Mouse (Mus musculus) olfactory bulb, adult 2 months (tissue): Measurements from ENCODE around the gene Rbfox2. TPM values are rescaled to one million over a fixed set of nuclear protein-coding genes. Genes with fewer than 3 reads are reported as not detected.
A peak's percentile ranks its signal among the peaks of the same experiment; 100 is the strongest.

ENCODE experiments used
- H3K27ac ChIP-seq: fragments of 200-500 bp; 2 replicates; pipeline ENCODE4 v1.5.1; 2012; ENCODE audit warnings: low read depth, low read length; ENCODE audit not compliant: insufficient read depth
- H3K4me1 ChIP-seq: fragments of 200-500 bp; 2 replicates; pipeline ENCODE4 v1.6.1; 2012; ENCODE audit warnings: low read length; ENCODE audit not compliant: control insufficient read depth, insufficient read depth
- H3K4me3 ChIP-seq: fragments of 200-500 bp; 2 replicates; pipeline ENCODE4 v1.5.1; 2012; ENCODE audit warnings: mild to moderate bottlenecking, low read depth, low read length, moderate library complexity; ENCODE audit not compliant: insufficient read depth
- CTCF ChIP-seq: fragments of 200-500 bp; IDR thresholded peaks from 2 replicates; pipeline ENCODE4 v1.5.1; 2012; ENCODE audit warnings: low read depth, mild to moderate bottlenecking, low read length, moderate library complexity; ENCODE audit not compliant: insufficient read depth
- POLR2A ChIP-seq: fragments of 200-500 bp; IDR thresholded peaks from 2 replicates; pipeline ENCODE4 v1.6.1; 2012; ENCODE audit warnings: mild to moderate bottlenecking, low read depth, low read length, moderate library complexity; ENCODE audit not compliant: insufficient read depth
- WGBS: fragments of 180-500 bp; shearing (Covaris S2); methylation state at CpG from one replicate; pipeline ENCODE4 v1.1.7; 2018; 5-methylcytosine and 5-hydroxymethylcytosine counted together
- polyA plus RNA-seq: library from polyadenylated mRNA; stranded (reverse); fragments of >200 nt; gene quantifications from 2 replicates; pipeline ENCODE4 v1.2.4, GENCODE M21; 2012; ENCODE audit warnings: low replicate concordance; ENCODE audit not compliant: missing spikeins, insufficient read depth, insufficient read length

Rbfox2 gene
- polyA plus RNA-seq, 1 experiment: 46.1 TPM

DNA sequence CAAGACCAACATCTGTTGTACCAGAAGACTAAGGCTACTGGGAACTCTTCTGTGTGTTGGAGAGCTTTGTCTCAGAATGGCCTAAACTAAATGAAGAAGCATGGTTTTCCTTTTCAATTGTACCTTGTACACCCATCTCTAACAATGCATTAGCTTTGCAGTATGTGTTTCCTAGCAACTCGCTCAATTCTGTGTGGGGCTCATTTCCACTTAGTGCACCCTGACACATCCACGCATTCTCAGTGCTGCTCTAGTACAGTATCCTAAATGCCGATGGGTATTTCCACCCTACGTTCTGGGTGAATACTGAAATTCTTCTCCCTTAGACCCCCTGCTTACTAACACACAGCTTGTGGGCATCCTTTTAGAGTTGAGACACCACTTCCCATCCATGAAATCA, 71.3 kb downstream of the Rbfox2 start:
- Histone ChIP-seq H3K4me1 (peaks cover 13% of the 10 kb centered on the region), H3K4me3 (no peak overlapping the region), H3K27ac (peak overlapping the region; percentile 51; the same call in 1 of the 2 replicates)
- TF ChIP-seq CTCF (no peak), POLR2A (no peak)
- WGBS: 27% methylated on average over 4 of the region's 4 CpGs

DNA sequence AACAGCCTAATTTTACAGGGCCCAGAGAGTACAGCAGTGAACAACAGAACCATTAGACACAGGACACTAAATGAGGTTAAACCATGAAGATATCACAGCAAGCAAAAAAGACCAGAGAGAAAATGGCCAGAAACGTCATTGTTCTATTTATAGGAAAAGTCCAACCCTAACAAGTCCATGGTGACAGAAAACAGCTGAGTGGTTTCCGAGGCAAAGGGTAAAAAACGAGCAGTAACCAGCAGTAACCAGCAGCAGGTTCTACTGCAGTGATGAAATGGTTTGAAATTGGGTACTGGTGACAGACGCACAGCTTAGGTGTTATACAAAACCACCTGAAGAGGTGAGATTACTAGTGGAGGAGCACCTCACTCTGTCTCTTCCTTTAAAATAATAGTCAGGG, 72.5 kb downstream of the Rbfox2 start:
- WGBS: 28% methylated on average over 4 of the region's 4 CpGs
- peaks cover 15% of the 10 kb centered on the region for H3K4me1 ChIP-seq
- TF ChIP-seq CTCF (no peak), POLR2A (no peak)
- H3K27ac ChIP-seq: no peak overlapping the region
- H3K4me3 ChIP-seq: no peak overlapping the region

DNA sequence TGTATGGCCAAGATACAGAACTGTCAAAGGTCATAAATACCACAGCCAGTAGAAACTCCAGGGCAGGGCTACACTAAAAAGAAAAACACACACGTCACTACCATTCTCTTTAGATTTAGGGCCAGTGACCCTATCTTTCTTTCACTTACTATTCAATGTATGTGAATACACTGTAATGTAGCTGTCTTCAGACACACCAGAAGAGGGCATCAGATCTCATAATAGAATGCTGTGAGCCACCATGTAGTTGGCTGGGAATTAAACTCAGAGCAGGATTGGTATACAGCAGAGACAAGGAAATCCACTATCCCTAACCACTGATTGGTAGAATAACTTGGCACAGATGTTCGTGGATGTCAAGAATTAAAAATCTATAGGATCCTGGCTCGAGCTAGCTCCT, 76.7 kb downstream of the Rbfox2 start:
- 70% methylated on average over 3 of the region's 3 CpGs for WGBS
- Histone ChIP-seq H3K4me1 (peaks cover 14% of the 10 kb centered on the region), H3K4me3 (no peak overlapping the region), H3K27ac (no peak overlapping the region)
- TF ChIP-seq CTCF: no peak

DNA sequence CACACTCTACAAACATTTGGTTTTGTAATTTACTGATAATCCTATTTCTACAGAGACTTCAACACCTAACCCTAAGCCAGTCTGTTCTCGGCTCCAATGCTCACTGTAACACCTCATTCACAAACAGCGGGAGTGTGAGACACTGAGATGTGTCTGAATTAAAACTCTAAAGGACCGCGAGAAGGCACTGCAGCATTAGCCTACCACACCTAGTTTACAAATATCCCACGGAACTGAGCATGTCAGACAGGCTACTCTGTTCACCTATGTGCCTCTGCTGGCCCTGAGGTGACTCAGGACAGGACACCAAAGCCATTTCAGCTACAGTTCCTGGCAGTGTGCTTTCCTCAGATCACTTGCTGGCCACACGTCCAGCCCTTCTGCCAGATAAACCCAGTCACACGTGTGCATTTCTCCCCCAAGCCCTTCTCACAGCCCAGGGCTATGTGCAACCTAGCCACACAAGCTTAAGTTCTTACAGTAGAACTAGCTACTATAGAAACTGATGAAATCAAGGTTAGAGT, 79.9 kb downstream of the Rbfox2 start:
- Histone ChIP-seq H3K27ac (no peak overlapping the region), H3K4me1 (peaks cover 8% of the 10 kb centered on the region), H3K4me3 (no peak overlapping the region)
- TF ChIP-seq CTCF: no peak
- no peak for TF ChIP-seq POLR2A
- WGBS: 51% methylated on average over 7 of the region's 7 CpGs

DNA sequence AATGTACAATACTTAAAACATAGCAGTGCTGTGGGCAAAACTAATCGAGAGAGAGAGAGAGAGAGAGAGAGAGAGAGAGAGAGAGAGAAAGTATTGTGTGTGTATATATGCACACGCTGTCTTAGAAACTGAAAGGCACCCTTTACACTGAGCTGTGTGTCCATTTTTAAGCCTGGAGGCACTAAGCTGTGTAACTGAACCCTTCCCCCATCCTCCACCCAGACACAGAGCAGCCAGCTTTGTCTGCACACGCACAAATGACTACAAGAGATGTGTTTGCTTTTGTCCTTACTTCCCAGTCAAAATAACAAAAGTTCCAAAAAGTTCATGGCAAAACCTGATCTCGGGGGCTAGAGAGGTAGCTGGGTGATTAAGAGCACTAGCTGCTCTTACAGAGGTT, 80.9 kb downstream of the Rbfox2 start:
- 35% methylated on average over 4 of the region's 4 CpGs for WGBS
- Histone ChIP-seq H3K4me3 (no peak overlapping the region), H3K4me1 (peaks cover 10% of the 10 kb centered on the region), H3K27ac (no peak overlapping the region)
- no peak for TF ChIP-seq CTCF
- TF ChIP-seq POLR2A: no peak

DNA sequence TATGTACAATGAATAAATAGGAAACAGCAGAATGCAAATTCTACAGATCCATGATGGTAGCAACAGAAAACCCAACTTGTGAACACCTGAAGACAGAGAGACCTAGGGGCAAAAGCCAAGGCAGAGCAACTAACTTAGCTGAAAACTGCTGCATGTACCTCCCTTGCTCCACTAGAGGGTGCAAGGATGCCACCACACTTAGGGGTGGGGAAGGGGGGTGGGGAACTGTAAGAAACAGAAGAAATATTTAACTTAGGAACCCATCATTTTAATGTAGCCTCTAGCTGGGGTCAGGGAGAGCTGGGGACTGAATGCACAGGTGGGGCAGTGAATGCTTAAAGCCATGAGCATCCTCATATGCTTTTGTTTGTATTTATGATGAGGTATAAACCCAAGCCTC, 81.5 kb downstream of the Rbfox2 start:
- TF ChIP-seq POLR2A (no peak), CTCF (no peak)
- H3K4me3 ChIP-seq: no peak overlapping the region
- no peak overlapping the region for H3K27ac ChIP-seq
- H3K4me1 ChIP-seq: peaks cover 10% of the 10 kb centered on the region

DNA sequence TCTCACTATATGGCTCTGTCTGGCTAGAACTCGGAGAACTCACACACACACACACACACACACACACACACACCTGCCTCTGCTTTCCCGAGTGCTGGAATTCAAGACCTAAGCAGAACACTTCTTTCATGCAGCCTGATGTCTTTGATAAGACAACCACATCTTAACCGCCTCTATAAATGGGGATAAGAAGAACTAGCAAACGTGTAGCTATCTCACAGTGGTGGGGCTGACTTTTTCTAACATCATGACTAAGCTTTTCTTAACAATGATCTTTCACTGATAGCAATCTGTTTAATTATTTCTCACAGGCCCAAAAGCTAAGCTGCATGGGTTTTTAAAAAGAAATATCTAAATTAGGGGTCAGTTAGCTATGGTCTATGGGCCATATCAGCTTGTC, 86.0 kb downstream of the Rbfox2 start:
- H3K4me3 ChIP-seq: no peak overlapping the region
- TF ChIP-seq CTCF (no peak), POLR2A (no peak)
- H3K4me1 ChIP-seq: peaks cover 24% of the 10 kb centered on the region
- 62% methylated on average over 4 of the region's 4 CpGs for WGBS
- no peak overlapping the region for H3K27ac ChIP-seq

DNA sequence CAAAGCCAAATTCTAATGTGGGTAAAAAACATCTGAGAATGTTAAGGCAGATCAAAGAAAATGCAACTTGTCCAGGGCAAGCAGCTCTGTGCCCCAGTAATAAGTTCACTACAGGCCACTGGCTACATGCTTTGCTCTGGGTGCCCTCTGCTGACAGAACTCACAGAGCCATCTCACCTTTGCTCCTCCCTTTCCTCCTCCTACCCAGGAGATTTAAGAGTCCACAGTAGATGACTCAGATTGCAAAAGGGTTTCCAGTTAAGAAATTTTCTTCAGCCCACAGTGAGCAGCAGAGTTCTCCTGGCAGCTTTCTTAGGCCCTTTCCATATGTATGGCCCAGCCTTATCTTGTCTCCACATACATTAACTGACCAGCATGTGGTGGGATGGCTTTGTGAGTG, 86.7 kb downstream of the Rbfox2 start:
- Histone ChIP-seq H3K4me3 (no peak overlapping the region), H3K27ac (0 out of 2 replicates have a peak overlapping the region, but pooled peaks have one; percentile 23), H3K4me1 (peaks cover 29% of the 10 kb centered on the region)
- no peak for TF ChIP-seq POLR2A
- no peak for TF ChIP-seq CTCF

DNA sequence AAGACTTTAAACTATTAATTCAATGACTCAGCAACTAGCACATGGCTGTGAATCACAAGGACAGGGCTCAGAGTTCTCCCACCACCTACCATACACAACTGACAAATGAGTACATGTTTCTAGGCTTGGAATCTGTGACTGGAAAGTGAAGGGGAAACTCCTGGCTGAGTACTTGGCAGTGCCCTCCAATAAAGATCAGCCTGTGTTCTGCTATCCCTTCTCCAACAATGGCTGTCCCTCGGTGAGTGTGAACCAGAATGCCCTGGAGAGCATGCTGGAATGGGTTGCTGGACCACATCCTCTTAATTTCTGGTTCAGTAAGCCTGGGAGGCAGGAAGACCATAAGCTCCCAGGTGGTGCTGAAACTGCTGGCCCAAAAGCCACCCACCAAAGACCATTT, 87.2 kb downstream of the Rbfox2 start:
- Histone ChIP-seq H3K4me3 (no peak overlapping the region), H3K4me1 (peaks cover 32% of the 10 kb centered on the region), H3K27ac (peak overlapping the region; percentile 23)
- no peak for TF ChIP-seq POLR2A
- no peak for TF ChIP-seq CTCF
- 19% methylated on average over 1 of the region's 1 CpGs for WGBS

DNA sequence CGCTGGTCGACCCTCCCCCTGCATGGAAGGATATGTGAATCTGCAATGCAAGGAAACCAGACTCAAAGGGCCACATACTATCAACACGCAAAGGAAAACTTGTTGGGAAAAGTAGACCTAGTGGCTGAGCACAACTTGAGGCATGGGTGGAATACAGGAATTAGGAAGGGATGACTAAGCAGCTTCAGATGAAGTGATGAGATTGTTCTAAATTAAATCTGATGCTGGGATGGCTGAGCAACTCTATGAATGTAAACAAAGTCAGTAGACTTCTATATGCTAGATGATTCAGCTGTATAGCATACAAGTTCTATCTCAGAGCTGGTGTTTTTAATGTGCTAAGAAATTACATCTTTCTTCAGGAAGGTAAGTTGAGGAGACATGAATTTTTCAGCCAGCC, 88.8 kb downstream of the Rbfox2 start:
- Histone ChIP-seq H3K4me1 (peaks cover 36% of the 10 kb centered on the region), H3K4me3 (no peak overlapping the region), H3K27ac (no peak overlapping the region)
- TF ChIP-seq CTCF (no peak), POLR2A (no peak)
- WGBS: 83% methylated on average over 3 of the region's 3 CpGs
